Mouse (Mus musculus) midbrain, embryonic 12.5 days (tissue): ENCODE data around the gene Myl10. TPM values are rescaled to one million over a fixed set of nuclear protein-coding genes. Genes with fewer than 3 reads are reported as not detected.

Source experiments
- polyA plus RNA-seq: library from polyadenylated mRNA; unstranded; fragments of >200 nt; fragmentation: Nextera tagmentation; extraction: Ambion mirVana; gene quantifications from 2 replicates; pipeline ENCODE4 v1.2.1, GENCODE M21; 2016

The Myl10 gene
- polyA plus RNA-seq, 1 experiment from 2014 or later: not detected

Other genes starting within 250 kb of the Myl10 start
- 150 and 159 TPM in 2 replicates for gene Cux1, start 125.7 kb upstream of the Myl10 start, polyA plus RNA-seq
- gene Col26a1, start 190.1 kb downstream of the Myl10 start, polyA plus RNA-seq: 48.0 and 70.8 TPM in 2 replicates
- gene Ift22, start 215.0 kb downstream of the Myl10 start, polyA plus RNA-seq: 112 and 113 TPM in 2 replicates